Mouse (Mus musculus) lung, embryonic 16.5 days (tissue): ENCODE data around the gene Abcd2. TPM values are rescaled to one million over a fixed set of nuclear protein-coding genes. Genes with fewer than 3 reads are reported as not detected.

ENCODE experiments used
- ATAC-seq: fragments of 200-750 bp; cut with Nextera tagmentation; 2 replicates; pipeline ENCODE4 v1.8.0; 2017; ENCODE audit warnings: low read depth, mild to moderate bottlenecking, moderate library complexity
- H3K27ac ChIP-seq: fragments of 300-500 bp; sonication (generic); 2 replicates; pipeline ENCODE4 v1.5.1; 2014; ENCODE audit warnings: mild to moderate bottlenecking, control low read depth, low read length
- H3K27me3 ChIP-seq: fragments of 300-500 bp; sonication (generic); 2 replicates; pipeline ENCODE4 v1.6.1; 2014; ENCODE audit warnings: low read depth, low read length, mixed read lengths; ENCODE audit not compliant: control insufficient read depth, insufficient read depth
- H3K36me3 ChIP-seq: fragments of 300-500 bp; sonication (generic); 2 replicates; pipeline ENCODE4 v1.6.1; 2014; ENCODE audit warnings: low read length; ENCODE audit not compliant: control insufficient read depth, insufficient read depth
- H3K4me1 ChIP-seq: fragments of 300-500 bp; sonication (generic); replicated peaks from 2 replicates; pipeline ENCODE4 v1.6.1; 2014; ENCODE audit warnings: low read length, mixed read lengths; ENCODE audit not compliant: control insufficient read depth, insufficient read depth
- H3K4me2 ChIP-seq: fragments of 300-500 bp; sonication (generic); 2 replicates; pipeline ENCODE4 v1.6.1; 2014; ENCODE audit warnings: low read depth, low read length, control low read depth
- H3K4me3 ChIP-seq: fragments of 300-500 bp; sonication (generic); 2 replicates; pipeline ENCODE4 v1.5.1; 2014; ENCODE audit warnings: mild to moderate bottlenecking, low read length, control low read depth
- H3K9ac ChIP-seq: fragments of 300-500 bp; sonication (generic); 2 replicates; pipeline ENCODE4 v1.6.1; 2014; ENCODE audit warnings: low read length, control low read depth
- H3K9me3 ChIP-seq: fragments of 300-500 bp; sonication (generic); 2 replicates; pipeline ENCODE4 v1.6.1; 2016; ENCODE audit warnings: low read length; ENCODE audit not compliant: control insufficient read depth
- WGBS: fragments of 180-500 bp; shearing (Covaris S2); extraction: QIAGEN DNeasy Blood & Tissue Kit; methylation state at CpG from one replicate; pipeline ENCODE4 v1.1.7; 2014; 5-methylcytosine and 5-hydroxymethylcytosine counted together
- polyA plus RNA-seq: library from polyadenylated mRNA; unstranded; fragments of >200 nt; fragmentation: Nextera tagmentation; extraction: Ambion mirVana; gene quantifications from 2 replicates; pipeline ENCODE4 v1.2.1, GENCODE M21; 2015

Abcd2 gene
- polyA plus RNA-seq, 1 experiment from 2014 or later = 6.4 TPM

DNA sequence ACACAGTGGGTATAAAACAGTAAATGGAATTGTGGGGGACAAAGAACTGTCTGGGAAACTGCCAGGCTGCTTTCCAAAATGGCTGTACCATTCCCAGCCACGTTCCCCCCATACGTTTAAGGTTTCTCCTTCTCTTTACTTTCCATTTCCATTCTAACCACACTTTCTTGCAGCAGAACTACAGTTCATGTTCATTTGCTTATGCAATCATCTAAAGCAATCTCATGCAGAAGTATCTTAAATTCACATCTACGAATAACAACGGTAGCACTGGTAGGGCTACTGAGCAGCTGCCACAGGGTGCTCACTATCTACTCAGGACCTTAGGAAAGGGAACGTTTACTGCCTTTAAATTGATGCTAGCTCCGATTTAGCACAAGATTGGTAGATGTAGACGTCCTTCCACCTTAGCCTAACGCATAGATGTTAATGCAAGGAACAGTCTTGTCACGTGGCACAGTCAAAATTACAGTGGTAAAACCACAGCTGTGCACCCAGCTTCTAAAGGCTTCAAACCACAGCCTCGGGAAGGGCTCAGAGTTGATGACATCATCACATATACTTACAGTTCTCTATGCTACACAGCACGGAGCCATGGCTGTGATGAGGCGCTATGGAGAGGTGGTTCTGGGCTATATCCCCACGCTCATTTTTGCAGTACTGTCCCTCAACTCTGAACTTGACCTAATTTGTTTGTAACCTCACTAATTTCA is 23.6 kb downstream of the Abcd2 start:
- H3K27ac ChIP-seq = no peak overlapping the region
- H3K27me3 ChIP-seq = no peaks in the 10 kb centered on the region
- H3K4me3 ChIP-seq = no peak overlapping the region
- no peak overlapping the region for H3K4me2 ChIP-seq
- H3K9me3 ChIP-seq = no peaks in the 10 kb centered on the region
- 78% methylated on average over 13 of the region's 13 CpGs for WGBS
- H3K4me1 ChIP-seq = no peaks in the 10 kb centered on the region
- no peak for ATAC-seq
- H3K9ac ChIP-seq = no peak overlapping the region
- no peaks in the 10 kb centered on the region for H3K36me3 ChIP-seq

DNA sequence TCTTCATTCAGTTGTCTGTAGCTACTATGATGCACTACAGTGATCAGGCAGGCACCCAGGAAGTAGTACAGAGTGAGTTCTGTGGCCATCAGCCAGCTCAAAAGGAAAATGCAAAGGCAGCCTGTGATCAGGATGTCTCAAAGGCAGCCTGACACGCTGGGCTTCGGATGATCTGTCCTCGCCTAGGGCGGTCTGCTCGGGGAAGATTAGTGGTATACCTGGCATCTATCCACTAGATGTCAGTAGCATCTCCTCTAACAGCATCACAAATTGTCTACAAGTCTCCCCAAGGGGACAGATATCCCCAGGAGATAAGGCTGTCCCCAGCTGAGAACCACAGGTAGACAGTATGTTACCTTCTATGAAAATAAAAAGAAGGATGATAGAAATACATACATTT is 26.6 kb downstream of the Abcd2 start:
- Histone ChIP-seq H3K36me3 (no peaks in the 10 kb centered on the region), H3K27me3 (no peaks in the 10 kb centered on the region), H3K9ac (no peak overlapping the region), H3K4me2 (no peak overlapping the region), H3K4me3 (no peak overlapping the region), H3K27ac (no peak overlapping the region), H3K9me3 (no peaks in the 10 kb centered on the region), H3K4me1 (no peaks in the 10 kb centered on the region)
- ATAC-seq = peak; percentile 45; the same call in 1 of the 2 replicates
- 11% methylated on average over 5 of the region's 5 CpGs for WGBS

DNA sequence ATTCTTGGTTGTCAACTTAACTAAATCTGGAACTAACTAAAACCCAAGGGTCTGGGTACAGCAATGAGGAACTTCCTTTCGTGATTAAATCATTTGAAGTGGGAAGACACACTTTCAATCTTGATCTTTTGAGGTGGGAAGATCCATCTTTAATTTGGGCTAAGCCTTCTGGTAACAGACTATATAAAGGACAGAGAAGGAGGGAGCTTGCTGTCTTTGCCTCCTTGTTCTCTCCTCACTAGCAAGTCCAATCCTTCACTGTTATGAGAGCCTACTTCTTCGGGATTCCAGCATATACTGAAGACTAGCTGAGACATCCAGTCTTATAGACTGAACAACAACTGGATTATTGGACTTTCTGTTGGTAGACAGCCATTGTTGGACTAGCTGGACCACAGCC is 28.1 kb downstream of the Abcd2 start:
- ATAC-seq = no peak

DNA sequence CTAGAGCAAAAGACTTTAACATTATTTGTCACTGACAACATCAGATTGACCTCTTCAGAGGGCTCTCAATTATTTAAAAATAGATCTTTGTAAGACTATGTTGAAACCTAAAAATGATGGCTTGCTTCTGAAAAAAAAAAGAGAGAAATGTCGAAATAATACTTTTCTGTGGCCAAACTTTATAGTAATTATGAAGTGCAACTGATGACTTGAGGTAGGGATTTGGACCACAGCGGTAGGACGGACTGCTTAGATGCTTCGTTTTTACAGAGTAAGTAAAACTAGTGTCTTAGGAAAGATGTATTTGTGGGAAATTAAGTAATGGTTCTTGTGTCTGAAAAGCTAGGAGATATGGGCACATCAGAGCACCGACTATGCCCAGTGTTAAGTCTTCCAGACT is 30.4 kb downstream of the Abcd2 start:
- Histone ChIP-seq H3K4me1 (no peaks in the 10 kb centered on the region), H3K27me3 (no peaks in the 10 kb centered on the region), H3K4me2 (no peak overlapping the region), H3K9me3 (no peaks in the 10 kb centered on the region), H3K36me3 (no peaks in the 10 kb centered on the region; the same call in 1 of the 2 replicates), H3K27ac (no peak overlapping the region), H3K9ac (no peak overlapping the region), H3K4me3 (no peak overlapping the region)
- WGBS = 61% methylated on average over 5 of the region's 5 CpGs
- peak; percentile 59 for ATAC-seq

More for the DNA sequence above, 28.1 kb downstream of the Abcd2 start:
- Histone ChIP-seq H3K27ac (no peak overlapping the region), H3K27me3 (no peaks in the 10 kb centered on the region), H3K36me3 (no peaks in the 10 kb centered on the region), H3K9me3 (no peaks in the 10 kb centered on the region), H3K4me2 (no peak overlapping the region), H3K4me1 (no peaks in the 10 kb centered on the region), H3K9ac (no peak overlapping the region), H3K4me3 (no peak overlapping the region)
- 81% methylated on average over 2 of the region's 2 CpGs for WGBS

DNA sequence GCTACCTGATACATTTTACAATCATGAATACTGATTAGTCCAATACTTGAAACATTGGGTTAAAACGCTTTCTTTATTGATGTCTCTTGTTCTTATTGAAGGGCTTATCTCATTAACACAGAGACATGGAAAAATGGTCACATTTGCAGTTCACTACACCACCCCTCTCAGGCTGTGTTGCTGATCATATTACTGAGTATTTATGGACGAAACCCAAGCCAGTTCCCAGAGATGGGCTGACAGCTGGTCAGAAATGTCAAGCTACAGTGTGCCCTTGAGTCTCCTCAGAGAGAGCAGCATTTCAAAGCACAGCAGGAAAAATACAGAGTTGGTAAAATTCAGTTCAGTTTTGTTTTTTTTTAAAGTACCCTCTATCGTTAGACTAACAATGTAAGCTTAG is 38.3 kb downstream of the Abcd2 start:
- no peaks in the 10 kb centered on the region; the same call in 1 of the 2 replicates for H3K36me3 ChIP-seq
- H3K27ac ChIP-seq = no peak overlapping the region
- H3K4me3 ChIP-seq = no peak overlapping the region
- H3K9ac ChIP-seq = no peak overlapping the region
- H3K9me3 ChIP-seq = no peaks in the 10 kb centered on the region
- WGBS = 76% methylated on average over 3 of the region's 3 CpGs
- H3K4me1 ChIP-seq = no peaks in the 10 kb centered on the region
- ATAC-seq = no peak
- H3K27me3 ChIP-seq = no peaks in the 10 kb centered on the region
- H3K4me2 ChIP-seq = no peak overlapping the region

DNA sequence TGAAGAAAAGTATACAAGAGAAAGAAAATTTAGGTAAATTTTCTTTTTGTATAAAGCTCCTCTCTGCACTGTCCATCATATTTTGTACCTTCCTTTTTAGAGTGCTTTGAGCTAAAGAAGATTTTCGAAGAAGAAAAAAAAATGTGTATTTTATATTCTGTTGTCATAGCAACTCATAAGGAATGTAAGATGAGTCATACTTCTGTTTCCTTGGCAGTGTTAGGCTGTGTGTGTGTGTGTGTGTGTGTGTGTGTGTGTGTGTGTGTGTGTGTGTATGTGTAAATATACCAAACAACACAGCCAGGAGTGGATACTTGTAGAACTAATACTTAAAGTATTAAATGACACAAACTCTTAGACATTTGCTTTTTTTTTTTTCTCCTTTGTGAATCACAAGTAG is 39.0 kb downstream of the Abcd2 start:
- no peaks in the 10 kb centered on the region for H3K4me1 ChIP-seq
- WGBS = 28% methylated on average over 1 of the region's 1 CpGs
- no peak overlapping the region for H3K4me2 ChIP-seq
- no peak for ATAC-seq
- H3K9me3 ChIP-seq = no peaks in the 10 kb centered on the region
- no peaks in the 10 kb centered on the region; the same call in 1 of the 2 replicates for H3K36me3 ChIP-seq
- H3K9ac ChIP-seq = no peak overlapping the region
- H3K27me3 ChIP-seq = no peaks in the 10 kb centered on the region
- no peak overlapping the region for H3K27ac ChIP-seq
- no peak overlapping the region for H3K4me3 ChIP-seq

DNA sequence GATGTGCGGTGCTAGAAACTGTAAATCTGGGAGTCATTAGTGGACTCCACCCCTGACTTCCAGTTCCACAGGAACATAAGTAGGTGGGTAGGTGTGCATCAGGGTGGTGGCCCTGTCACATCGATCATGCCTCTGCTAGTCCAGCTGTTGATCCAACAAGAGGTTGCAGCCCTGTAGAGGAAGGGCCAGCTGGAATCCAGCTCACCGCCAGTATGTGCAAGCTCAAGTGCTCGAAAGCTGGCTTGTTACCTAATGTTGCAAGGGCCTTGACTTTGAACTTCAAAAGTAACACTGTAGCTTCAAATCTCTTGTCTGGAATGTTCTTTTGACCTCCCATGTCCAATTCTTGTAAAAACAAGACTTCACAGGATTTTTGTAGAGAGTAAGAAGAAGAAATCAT is 67.0 kb downstream of the Abcd2 start:
- no peak overlapping the region for H3K4me3 ChIP-seq
- 81% methylated on average over 4 of the region's 4 CpGs for WGBS
- no peaks in the 10 kb centered on the region for H3K4me1 ChIP-seq
- no peak for ATAC-seq
- H3K27me3 ChIP-seq = no peaks in the 10 kb centered on the region
- H3K9ac ChIP-seq = no peak overlapping the region
- H3K27ac ChIP-seq = no peak overlapping the region
- H3K9me3 ChIP-seq = no peaks in the 10 kb centered on the region
- no peaks in the 10 kb centered on the region for H3K36me3 ChIP-seq
- H3K4me2 ChIP-seq = no peak overlapping the region

DNA sequence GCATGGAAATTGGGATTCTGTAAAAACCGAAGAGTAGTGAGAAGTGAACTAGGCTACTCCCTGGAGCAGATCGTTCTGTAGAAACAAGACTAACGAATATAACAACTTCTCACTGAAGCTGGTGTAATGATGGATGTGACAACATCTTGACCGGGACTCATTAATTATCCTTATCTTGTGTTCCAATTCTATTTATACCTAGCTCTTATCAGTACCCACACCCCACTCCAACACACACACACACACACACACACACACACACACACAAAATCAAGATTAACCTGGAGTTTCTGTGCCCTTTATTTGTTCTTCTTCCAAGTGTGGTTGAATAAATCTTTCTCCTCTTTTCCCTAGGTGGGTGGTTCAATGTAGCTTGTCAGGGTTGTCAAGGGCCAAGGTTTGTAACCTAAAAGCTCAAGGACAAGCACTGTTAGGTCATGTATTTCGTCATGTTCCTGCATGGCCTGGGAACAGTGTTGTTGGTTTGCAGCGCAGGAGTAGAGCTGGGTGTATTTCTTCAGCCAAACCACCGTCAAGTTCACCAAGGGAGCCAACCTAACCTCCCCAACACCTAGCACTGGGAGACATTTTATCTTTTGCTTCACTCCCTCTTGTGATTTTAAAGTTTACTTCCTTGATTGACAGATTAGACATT is 78.9 kb downstream of the Abcd2 start:
- Histone ChIP-seq H3K9me3 (no peaks in the 10 kb centered on the region), H3K4me2 (no peak overlapping the region), H3K36me3 (no peaks in the 10 kb centered on the region), H3K4me1 (no peaks in the 10 kb centered on the region), H3K27ac (no peak overlapping the region), H3K4me3 (no peak overlapping the region), H3K9ac (no peak overlapping the region), H3K27me3 (no peaks in the 10 kb centered on the region)
- 41% methylated on average over 7 of the region's 7 CpGs for WGBS
- ATAC-seq = no peak

DNA sequence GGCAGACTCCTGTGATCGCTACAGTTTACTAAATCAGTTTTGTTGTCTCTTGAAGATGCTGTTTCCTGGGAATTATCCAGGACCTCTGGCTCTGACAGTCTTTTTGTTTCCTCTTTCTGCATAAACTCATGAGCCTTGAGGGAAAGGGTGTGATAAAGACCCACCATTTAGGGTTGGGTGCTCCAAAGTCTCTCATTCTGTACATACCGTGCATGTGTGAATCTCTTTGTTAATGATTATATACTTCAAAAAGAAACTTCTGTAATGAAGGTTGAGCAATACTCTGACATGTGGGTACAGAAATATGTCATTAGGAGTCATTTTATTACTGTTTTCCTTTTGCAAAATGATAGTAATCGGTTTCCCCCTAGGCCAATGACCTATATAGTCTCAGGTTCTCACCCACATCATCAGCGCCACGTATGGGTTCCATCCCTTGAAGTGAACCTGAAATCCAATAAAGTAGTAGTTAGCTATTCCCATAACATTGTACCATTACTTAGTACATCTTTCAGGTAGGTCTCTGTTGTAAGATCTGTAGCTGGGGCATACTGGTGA is 83.4 kb downstream of the Abcd2 start:
- no peaks in the 10 kb centered on the region for H3K4me1 ChIP-seq
- no peaks in the 10 kb centered on the region for H3K36me3 ChIP-seq
- H3K4me3 ChIP-seq = no peak overlapping the region
- 91% methylated on average over 5 of the region's 5 CpGs for WGBS
- H3K9ac ChIP-seq = no peak overlapping the region
- no peak overlapping the region for H3K4me2 ChIP-seq
- no peaks in the 10 kb centered on the region for H3K27me3 ChIP-seq
- no peak overlapping the region for H3K27ac ChIP-seq
- no peak for ATAC-seq
- H3K9me3 ChIP-seq = no peaks in the 10 kb centered on the region
